Mouse (Mus musculus) forelimb bud, embryonic 11.5 days (tissue): ENCODE data around the gene Sytl3.

ENCODE experiments used
- DNase-seq: peaks from one replicate; pipeline ENCODE4 v3.0.0-alpha.2; 2012; ENCODE audit warnings: low read depth, low spot score

Gene Sytl3

GRCm38 (mm10) chr17:6752375-6752774 is 93.5 kb downstream of the Sytl3 start:
- DNase-seq = no peak

DNA sequence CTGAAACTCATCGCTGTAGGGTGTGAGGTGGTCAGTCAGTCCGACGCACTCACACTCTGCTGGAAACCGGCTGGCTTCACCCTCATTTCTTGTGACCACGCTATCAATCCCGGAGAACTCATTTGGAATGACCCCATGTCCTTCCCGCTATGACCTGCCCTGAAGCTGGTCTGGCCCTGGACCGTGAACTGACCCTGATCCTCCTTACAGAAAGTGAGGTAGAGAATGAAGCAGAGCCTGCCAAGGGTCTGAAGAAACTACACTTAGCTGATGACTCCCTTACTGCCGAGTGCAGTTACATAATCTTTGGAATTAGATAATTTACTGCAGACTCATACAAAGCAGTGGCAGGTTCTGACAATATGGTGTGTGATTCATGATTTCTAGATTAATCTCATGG is 96.3 kb downstream of the Sytl3 start:
- DNase-seq = no peak

GRCm38 (mm10) chr17:6755873-6756272 is 97.0 kb downstream of the Sytl3 start:
- DNase-seq = no peak

DNA sequence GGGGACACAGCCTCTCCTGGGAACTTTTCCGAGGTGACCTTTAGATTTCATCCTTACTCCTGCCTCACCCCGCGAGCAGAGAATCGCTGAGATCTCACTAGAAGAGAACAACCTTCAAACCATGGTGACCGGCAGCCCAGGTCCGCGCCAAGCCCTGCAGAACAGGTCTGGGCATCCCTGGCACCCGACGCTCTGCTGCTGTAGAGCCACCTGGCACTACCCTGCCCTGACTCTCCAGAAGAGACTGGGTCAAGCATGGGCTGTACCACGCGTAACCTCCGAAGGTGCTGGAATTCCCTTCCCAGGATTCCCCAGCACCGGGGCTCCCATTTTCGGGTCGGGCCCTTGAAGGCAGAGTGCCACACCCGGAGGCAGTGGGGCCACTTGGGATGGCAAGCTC is 99.0 kb downstream of the Sytl3 start:
- no peak for DNase-seq

- DNase-seq = no peak
Observed at GRCm38 (mm10) chr17:6758845-6759244, 100.0 kb downstream of the Sytl3 start.

GRCm38 (mm10) chr17:6759717-6760292 is 100.9 kb downstream of the Sytl3 start:
- DNase-seq = no peak

GRCm38 (mm10) chr17:6763513-6764226 is 104.8 kb downstream of the Sytl3 start:
- no peak for DNase-seq

GRCm38 (mm10) chr17:6764227-6764593 is 105.3 kb downstream of the Sytl3 start:
- DNase-seq = no peak

- no peak for DNase-seq
Observed at GRCm38 (mm10) chr17:6764730-6765129, 105.8 kb downstream of the Sytl3 start.

DNA sequence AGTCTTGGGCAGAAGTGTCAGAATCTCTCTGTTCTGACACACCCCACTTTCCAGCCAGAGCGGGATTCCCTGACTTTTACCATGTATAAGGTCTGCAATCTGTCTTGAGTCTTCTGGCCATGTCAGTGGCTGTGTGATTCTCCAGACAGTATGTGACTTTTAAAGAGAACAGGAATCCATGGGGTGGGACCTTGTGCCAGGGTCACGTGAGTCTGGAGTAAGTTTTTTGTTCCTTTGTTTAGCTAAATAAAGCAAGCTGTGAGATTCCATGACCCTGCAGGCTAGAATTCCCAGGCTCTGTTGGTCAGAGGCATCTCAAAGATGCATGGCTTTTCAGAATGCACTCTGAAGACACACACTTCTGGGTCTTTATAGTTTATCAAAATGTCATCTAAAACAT is 107.0 kb downstream of the Sytl3 start:
- DNase-seq = no peak

DNA sequence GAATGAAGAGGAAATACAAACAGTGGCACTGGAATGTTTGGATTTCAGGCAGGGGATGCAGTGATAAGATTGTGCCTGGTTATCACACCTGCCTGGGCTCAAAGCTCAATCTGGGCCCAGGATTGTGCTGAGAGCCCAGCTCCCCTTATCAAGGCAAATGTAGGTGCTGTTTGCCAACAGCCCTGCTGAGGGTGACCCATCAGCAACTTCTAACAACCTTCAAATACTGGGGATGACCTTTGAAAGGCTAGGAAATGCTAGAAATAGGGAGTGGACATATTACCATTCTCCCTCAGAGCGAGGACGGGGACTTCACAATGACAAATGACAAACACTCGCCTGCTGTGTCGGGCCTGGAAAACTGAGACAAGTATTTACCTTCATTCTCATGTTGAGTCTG is 107.9 kb downstream of the Sytl3 start:
- DNase-seq = no peak

DNA sequence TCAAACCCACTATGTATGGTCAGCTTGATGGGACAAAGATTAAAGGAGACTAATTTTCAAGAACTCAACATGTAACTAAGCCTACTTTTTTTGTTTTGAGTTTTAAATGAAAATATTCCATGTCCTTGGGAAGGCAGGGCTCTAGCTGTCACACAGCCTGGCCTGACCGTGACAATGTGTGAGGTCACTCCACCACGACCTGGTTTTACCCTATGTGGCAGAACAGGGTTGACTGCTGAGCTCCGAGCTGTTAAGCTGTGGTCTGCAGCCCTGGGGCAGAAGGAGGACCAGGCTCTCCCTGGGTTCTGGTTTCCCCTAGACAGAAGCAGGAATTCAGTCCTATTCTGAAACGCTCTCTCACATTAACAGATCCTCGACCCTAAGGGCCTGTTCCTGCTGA is 108.9 kb downstream of the Sytl3 start:
- no peak for DNase-seq

DNA sequence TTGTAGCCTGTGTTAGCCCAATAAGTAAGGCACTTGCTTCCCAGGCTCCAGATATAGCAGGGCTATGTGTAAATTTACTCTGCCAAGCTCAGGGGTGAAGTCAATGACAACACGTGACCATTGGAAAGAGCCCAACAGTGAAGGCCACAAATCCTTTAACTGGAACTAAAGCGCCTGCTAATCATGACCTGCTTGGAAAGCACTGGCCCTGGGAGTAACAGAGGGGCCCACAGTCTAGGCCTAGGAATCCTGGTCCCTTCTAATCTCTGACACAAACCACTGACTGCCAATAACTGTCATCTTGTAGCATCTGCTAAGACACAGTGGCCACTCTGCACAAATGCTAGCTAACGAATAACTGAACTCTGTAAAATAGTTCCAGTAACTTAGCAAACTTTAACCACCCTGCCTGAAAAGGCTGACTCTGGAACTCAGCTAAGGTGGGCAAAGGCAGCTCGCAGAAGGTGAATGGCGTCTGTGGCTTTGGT is 109.5 kb downstream of the Sytl3 start:
- no peak for DNase-seq

DNA sequence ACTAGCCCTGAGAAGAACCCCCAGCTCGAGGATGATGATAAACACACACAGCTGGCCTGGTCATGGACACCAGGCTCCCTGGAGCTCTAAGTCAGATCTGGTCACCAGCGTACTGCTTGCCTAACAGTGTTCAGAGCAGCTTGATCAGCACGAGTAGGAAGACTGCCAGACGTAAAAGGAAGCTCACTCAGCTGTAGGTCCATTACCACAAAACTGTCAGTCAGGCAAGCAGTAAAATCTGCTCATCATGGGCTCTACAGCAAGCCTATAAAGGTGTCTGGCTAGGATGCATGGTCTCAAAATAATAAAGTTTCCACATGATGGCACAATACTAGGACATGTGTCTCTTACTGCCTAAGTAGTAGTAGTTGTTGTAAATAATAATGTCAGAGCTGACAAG is 110.7 kb downstream of the Sytl3 start:
- DNase-seq = no peak

DNA sequence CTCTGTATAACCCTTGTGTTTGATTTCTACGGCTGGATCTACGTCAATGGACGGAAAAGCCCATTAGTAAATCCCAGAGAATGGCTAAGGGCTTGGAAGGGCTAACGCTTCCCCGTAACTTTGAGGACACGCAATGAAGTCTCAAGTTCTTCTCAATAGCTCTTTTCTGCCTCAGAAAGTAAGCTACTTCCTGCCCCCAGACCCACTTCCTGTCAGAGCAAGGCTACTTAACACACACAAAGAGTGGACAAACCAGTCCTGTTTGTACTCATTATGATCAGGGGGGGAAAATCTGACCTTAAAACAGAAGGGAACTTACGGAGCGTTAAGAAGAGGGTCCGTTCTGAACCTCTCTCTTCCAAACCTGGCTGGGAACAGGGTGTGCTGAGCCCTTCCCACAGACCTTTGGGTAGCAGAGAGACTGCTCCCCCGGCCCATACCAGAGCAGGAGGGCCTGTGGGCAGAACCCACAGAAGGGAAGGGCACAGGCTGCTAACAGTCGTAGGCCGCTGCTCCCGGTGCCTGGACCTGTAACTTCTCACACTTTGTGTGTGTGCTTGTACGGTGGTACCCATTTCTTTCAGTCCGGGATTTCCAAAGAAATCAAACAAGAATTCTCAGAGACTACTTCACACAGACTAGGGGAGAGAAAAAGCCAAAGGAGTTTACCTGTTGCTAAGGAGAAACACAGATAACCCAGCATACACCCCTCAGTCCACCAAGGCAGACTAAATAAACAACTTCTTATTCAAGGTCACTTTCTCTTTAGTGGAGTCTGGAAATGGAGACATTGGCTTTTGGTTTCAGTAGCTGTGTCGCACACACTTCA is 113.0 kb downstream of the Sytl3 start:
- DNase-seq = no peak

DNA sequence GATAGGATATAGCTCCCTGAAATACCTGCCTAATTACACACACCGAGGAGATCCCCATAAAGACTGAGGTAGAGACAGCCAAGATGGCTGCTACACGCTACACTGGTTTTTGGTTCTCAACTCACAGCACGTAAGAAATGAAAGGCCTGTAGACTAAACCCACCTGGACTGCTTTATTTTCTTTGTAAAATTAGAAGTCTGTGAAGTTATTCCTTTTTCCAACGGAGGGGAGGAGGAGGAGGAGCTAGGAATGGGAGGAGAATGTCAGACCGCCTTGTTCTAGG is 113.5 kb downstream of the Sytl3 start:
- DNase-seq = no peak

GRCm38 (mm10) chr17:6773249-6773966 is 114.5 kb downstream of the Sytl3 start:
- no peak for DNase-seq

GRCm38 (mm10) chr17:6775221-6775620 is 116.3 kb downstream of the Sytl3 start:
- DNase-seq = no peak

- no peak for DNase-seq
Observed at GRCm38 (mm10) chr17:6775671-6776070, 116.8 kb downstream of the Sytl3 start.

- DNase-seq = no peak
Observed at GRCm38 (mm10) chr17:6776123-6776522, 117.2 kb downstream of the Sytl3 start.

- DNase-seq = no peak
Observed at GRCm38 (mm10) chr17:6776576-6776975, 117.7 kb downstream of the Sytl3 start.

DNA sequence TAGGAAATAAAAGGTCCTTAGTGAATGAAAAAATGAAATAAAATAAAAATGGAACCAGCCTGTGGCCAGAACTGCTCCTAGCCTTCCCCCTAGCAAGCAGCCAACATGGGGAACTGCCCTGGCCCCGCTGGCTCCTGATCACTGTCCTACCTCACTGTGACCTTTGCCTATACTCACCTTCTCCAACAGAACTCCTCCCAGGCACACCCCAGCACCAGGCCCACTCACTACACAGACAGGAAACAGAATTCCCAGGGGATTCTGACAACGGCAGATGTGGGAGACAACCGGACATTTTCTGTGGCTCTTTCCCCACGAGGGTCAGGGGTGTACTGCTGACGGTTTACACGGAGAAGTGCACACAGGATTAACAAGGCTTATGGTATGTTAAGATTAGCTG is 118.2 kb downstream of the Sytl3 start:
- no peak for DNase-seq
